Mouse (Mus musculus): ENCODE measurements around the gene Mylpf.

The Mylpf gene

DNA sequence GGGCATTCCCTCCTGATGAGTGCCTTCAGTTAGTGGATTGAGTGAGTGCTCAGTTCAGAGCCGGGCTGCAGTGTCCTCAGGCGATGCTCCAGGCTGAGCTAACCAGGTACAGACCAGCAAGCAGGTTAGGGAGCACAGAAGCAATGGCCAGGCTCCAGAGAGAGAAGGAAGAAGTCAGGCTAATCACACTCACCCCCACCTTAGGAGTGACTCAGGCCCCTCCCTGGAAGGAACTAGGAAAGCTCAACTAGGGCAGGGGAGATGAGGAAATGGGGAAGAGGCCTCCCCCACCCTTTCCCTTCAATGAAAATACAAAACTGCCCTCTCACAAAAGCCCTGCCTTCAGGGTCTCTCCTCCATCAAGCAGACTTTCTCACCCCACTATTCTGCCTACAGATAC, 2.1 kb upstream of the Mylpf start:
- ATAC-seq (ENCODE audit: low TSS enrichment) = no peak

DNA sequence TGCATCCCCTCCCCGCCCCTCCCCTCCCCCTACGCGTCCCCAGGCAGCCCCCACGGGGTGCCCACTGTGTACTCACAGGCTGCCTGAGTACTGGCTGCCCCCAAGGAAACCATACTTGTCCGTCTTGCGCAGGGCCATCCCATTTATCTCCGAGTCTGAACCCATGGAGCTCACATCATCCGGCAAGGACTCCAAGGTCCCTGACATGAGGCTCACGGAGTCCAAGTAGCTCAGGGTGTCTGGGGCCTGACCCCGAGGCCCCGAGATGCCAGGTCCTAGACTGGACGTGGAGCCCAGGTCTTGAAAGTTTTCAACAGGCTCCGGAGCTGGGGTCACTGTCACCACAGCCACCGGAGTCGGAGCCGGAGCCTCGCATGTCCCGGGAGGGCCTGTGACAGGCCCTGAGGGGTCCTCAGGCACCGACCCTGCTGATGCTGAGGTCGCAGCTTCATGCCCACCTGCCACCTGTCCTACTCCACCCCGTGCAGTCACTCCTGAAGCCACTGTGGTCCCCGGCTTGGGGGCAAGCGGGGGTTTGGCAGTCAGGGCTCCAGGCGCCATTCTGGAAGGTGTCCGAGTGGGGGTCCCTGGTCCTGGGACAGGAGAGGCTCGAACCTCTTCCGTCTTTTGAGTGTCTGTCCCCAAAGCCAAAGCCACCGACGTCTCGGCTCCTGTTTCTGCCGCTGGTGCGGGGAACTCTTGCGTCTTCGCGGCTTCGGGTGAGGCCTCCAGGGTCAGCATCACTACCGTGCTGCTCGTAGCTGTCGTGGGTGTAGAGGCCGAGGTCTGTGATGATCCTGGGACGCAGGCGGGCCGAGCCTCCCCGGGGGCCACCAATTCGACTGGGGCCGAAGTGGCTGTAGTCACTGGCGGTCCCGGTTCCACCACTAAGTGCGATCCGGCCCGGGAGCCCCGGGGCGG, 1.1 kb upstream of the Mylpf start:
- ATAC-seq (ENCODE audit: low TSS enrichment) = no peak

DNA sequence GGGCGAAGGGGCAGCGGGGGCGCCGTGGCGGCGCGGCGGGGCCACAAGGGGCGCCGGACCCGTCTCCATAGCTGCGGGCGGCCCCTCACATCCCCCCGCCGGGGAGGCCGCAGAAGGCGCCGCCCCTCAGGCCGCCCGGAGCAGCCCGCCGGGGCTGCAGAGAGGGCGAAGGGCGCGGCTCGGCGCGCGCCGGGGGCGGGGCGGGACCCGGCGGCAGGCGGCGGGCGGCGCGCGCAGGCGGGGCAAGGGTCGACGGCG, 466 bp upstream of the Mylpf start, which contains the start of gene Tbc1d10b:
Tbc1d10b (minus strand) TSS at position 174 of the 258 bp plus-strand sequence.
- ATAC-seq (ENCODE audit: low TSS enrichment) = no peak

DNA sequence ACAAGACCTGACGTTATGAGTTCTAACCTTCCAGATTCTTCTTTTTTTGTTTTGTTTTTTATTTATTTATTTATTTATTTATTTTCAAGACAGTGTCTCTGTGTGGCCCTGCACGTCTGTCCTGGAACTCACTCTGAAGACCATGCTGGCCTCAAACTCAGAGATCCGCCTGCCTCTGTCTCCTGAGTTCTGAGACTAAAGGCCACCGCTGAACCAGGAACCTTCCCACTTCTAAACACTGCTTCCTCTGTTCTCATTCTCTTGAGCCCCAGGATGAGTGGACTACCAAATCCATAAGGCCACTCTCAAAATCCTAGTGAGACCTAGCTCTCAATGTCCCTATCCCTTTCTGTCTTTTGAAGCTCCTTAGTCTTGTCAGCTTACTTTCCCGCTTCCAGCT, 1.2 kb downstream of the Mylpf start:
- ATAC-seq (ENCODE audit: low TSS enrichment) = no peak

DNA sequence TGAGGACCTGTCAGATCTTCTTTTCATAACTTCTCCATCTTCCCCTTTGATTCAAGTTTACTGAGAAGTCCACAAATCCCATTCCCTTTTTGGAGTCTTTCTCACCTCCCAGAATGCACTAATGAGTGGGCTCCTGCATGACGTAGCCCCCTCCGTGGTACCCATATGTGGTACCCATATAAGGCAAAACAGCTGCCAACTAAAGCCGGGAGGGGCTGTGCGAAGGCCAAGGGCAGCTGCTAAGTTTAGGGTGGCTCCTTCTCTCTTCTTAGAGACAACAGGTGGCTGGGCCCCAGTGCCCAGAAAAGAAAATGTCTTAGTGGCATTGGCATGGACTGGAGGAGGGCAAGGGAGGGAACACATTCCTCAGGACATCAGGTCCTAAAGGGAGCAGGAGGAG, 1.6 kb downstream of the Mylpf start:
- ATAC-seq (ENCODE audit: low TSS enrichment) = no peak

DNA sequence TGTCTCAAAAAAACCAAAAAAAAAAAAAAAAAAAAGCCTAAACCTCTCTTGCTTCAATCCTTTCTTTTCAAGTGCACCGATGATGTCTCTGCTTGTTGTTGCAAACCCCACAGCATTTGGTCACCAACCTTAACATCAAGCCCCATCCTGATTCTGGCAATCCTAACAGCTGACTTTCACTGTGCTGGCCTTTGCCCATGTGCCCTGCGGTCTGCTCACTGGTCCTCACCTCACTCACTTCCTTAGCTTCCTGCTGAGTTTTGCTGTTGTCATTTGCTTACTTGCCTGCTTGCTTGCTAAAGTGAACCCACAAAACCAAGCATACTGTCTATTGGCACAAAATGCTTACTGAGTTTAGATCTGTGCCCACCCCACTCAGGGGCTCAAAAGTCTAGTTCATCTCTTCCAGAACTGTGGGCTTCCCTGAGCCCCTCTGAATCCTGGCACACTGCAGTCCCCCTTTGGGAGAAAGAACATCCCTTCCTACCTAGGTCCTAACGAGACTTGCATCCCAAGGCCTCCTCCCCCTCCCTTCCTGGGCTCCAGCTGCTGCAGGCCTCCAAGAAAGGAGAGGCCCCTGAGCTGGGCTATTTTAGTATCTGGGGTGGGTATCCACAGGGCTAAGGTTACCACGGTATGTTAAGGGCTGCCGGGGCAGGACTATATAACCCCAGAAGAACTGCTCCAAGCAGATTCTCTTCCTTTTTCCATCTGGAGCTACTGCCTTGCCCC, 2.5 kb downstream of the Mylpf start:
- ATAC-seq (ENCODE audit: low TSS enrichment) = no peak

DNA sequence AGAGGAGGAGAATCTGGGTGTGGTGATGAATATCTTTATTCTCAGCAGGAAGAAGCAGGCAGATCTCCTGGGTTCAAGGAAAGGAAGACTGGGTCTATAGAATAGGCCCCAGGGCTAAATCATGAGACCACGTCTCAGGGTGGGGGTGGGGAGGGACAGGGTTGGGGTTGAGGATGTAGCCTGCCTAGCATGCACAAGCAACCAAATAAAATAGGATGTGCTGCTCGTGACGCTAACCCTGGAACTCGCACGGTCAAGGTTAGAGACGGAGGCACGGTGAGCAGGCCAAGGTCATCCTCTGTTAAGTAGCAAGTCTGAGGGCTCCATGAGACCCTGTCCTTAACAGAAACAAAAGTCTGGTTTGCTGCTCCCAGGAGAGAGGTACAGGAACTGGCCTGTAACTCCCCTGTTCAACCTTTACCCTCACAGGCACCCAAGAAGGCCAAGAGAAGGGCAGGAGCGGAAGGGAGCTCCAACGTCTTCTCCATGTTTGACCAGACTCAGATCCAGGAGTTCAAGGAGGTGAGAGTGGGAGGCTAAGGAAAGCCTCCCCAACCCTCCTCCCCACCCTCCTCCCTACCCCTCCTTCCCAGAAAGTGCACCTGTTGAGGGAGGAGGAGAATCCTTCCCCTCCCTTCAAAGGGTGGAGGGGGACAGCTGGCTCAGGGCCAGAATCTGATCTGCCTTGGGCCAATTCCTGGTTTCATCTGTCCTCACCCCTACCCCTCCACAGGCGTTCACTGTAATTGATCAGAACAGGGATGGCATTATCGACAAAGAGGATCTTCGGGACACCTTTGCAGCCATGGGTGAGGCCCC, 4.0 kb downstream of the Mylpf start:
- ATAC-seq (ENCODE audit: low TSS enrichment) = no peak

DNA sequence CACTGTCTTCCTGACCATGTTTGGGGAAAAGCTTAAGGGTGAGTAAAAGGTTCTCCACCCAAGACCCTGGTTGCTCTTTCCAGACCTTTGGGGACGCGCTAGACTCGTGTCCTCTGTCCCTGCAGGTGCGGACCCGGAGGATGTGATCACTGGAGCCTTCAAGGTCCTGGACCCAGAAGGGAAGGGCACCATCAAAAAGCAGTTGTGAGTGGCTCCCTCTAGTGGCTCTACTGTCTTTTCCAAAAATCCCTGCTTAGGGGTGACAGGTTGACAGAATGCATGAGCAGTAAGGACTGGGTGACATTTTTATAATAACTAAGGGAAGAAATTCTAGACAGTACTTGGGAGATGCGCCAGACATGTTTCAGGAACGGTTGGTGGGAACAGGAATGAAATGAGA, 4.8 kb downstream of the Mylpf start:
- ATAC-seq (ENCODE audit: low TSS enrichment) = no peak

DNA sequence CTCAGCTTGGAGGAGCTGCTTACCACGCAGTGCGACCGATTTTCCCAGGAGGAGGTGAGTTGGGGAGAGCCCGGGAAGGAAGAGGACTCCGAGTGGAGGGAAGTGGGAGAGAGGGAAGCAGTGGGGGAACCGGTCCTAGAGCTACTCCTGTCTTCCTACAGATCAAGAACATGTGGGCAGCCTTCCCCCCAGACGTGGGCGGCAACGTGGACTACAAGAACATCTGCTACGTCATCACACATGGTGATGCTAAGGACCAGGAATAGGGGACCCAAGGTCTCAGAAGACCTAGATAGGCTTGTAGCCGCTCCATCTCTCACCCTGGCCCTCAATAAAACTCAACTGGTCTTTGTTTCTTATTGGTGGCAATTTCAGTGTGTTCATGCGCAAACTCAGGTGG, 5.2 kb downstream of the Mylpf start:
- no peak for ATAC-seq (ENCODE audit: low TSS enrichment)

DNA sequence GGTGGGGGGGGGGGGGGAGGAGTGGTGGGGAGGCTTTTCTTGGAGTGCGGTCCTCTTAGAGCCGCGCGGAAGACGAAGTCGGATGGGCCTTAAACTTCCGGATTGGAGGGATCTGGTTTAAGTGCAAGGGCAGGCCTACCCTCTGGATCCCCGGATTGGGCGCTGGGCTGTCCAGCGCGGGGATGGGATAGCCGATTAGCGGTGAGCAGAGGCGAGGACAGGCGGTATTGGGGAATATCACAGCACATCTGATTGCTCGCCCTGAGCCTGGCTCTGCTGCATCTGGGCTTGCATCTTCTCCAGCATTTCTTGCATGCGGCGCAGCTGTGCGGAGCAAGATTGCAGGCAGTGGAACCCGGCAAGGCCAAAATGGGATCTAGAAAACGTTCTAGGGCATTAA, 5.8 kb downstream of the Mylpf start:
- no peak for ATAC-seq (ENCODE audit: low TSS enrichment)

DNA sequence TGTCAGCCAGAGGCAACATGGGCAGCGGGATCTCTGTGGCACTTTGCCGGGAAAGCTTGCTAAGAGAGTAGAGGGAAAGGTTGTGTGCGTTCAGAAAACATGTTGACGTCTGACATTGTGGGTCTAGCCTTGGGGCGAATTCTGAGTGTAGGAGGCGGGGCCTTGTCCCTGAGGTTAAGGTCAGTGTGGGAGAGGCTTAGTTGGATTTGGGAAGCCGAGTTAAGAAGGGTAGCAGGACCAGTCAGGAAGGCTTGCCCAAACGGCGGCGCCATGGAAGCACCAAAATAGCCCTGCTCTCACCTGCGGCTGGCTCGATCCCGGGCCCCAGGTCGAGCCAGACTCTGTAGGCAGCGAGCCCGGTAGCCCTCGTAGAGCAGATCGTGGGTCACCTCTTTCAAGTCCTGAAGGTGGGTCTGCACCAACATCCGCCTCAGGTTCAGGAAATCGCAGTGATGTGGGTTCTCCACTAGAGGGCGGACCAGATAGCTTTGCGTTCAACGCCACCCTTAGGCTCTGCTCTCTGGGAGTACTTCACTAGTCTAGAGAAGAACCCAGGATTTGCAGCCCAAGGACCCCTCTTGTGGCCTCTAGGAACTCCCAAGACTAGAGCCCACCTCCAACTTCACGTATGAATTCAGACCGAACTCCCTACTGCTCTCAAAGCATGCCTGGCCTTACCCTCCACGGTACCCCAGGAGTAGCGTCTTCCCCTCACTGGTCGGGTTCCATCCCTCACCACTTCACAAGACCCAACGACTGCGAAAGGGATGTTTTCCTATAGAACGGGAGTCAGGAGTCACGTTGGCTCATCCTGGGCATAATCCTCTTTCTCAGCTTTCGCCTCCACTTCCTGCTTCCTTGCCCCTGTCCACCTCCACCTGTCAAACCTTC, 6.5 kb downstream of the Mylpf start:
- ATAC-seq (ENCODE audit: low TSS enrichment) = peak; percentile 67

DNA sequence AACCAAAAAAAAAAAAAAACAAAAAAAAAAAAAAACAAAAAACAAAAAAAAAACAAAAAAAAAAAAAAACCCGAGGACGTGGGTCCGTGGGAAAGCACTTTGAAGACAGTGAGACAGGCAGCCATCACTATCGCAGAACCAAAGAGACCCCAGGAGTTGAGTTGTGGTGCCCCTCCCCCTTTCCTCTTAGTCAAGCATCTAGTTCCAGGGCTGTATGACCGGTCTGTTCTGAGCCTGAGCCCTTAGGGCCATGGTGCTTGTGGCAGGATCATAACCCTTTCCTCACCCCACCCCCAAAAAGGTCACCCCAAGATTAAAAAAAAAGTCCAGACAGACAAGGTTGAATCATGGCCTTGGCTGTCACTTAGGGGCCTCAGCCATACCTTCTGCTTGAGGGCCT, 7.6 kb downstream of the Mylpf start:
- ATAC-seq (ENCODE audit: low TSS enrichment) = no peak

DNA sequence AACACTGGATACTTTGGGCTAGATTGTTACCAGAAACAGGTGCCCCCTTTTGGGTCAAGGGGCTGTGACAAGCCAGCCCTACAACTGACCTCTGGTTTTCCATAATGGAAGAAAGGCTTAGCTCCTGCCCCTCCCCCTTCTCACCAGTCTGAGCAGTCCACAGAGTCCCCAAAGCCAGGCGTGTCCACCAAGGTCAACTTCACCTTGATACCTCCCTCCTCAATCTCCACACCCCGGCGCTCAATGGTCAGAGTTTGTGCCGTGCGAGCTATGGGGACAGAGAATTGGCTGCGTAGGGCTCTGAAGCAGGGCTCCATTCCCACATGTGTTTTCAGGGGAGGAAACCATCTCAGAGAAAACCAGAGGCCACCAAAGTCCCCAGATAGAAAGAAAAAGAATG, 8.8 kb downstream of the Mylpf start:
- no peak for ATAC-seq (ENCODE audit: low TSS enrichment)

DNA sequence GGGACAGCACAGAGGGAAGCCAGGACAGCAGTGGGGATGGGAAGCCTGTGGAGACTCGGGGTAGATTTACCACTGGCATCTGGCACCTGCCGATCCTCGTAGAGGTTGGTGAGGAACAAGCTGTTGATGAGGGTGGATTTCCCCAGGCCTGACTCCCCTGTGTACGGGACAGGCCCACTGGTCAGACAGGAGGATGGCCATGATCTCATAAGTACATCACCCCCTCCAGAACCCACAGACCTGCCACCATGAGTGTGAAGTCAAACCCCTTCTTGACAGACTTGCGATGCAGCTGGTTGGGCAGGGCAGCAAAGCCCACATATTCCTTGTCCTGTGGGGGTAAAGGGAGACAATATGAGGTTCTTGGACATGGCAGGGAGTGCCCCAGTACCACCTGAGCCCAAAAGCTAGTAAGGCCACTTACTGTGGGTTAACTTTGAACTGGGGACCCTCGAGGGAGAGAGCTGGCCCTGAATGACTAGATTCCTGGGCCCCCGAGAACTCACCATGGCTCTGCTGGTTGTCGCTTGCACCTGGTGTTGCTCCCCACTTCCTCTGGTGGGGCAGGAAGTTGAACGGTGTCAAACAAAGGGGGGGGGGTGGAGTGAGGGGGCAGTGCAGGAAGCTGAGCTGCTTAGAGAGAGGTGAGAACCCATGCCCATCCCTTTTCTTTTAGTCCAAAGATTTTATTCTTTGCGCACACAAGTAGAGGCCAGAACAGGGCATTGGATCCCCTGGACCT, 9.4 kb downstream of the Mylpf start:
- no peak for ATAC-seq (ENCODE audit: low TSS enrichment)

DNA sequence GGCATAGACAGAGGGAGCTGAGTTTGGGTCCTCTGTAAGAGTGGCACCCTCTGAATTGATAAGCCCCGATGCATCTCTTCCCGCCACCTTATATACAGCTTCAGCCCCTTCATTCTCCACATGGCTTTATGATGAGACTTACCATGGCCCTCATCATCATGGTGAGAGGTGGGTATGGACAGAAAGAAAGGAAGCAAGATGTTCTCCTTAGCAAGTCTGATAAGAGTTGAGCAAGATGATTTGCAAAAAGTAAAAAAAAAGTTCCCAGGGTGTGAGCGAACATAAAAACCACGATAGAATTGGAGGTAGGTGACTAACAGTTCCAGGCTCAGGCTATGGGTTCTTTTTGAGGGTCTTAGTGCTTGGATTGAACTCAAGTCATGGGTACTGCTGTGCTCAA, 10.0 kb downstream of the Mylpf start:
- no peak for ATAC-seq (ENCODE audit: low TSS enrichment)

DNA sequence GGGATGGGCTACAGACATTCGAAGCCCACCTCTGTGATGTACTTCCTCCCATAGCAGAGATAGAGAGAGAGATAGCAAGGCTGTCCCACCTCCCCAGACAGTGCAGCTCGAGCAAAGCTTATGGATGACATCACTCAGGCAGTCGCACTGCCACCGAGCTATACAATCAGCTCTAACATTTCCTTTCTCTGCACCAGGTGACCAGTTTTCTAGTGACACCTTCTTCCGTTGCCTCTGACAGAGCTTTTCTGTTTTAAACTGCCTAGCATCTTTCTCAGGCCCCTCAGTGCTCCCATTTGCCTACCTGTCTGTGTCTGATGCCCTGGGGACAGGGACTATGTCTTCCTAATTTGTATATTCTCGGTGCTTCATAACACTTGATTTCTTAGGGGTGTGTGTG, 11.8 kb downstream of the Mylpf start:
- ATAC-seq (ENCODE audit: low TSS enrichment) = no peak

DNA sequence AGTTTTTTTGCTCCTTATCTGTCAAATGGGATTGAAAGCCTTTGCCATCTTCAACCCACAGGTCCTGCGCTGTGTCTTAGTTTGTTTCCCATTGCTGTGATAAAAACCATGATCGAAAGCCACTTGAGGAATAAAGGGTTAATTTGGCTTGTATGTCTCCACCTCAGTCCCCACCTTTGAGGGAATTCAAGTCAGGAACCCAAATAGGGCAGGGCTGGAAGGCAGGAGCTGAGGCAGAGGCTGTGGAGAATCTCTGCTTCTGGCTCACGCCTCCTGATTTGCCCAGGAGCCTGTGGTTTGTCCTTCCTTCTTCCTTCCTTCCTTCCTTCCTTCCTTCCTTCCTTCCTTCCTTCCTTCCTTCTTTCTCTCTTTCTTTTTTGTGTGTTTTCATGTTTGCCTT, 14.4 kb downstream of the Mylpf start:
- no peak for ATAC-seq (ENCODE audit: low TSS enrichment)

DNA sequence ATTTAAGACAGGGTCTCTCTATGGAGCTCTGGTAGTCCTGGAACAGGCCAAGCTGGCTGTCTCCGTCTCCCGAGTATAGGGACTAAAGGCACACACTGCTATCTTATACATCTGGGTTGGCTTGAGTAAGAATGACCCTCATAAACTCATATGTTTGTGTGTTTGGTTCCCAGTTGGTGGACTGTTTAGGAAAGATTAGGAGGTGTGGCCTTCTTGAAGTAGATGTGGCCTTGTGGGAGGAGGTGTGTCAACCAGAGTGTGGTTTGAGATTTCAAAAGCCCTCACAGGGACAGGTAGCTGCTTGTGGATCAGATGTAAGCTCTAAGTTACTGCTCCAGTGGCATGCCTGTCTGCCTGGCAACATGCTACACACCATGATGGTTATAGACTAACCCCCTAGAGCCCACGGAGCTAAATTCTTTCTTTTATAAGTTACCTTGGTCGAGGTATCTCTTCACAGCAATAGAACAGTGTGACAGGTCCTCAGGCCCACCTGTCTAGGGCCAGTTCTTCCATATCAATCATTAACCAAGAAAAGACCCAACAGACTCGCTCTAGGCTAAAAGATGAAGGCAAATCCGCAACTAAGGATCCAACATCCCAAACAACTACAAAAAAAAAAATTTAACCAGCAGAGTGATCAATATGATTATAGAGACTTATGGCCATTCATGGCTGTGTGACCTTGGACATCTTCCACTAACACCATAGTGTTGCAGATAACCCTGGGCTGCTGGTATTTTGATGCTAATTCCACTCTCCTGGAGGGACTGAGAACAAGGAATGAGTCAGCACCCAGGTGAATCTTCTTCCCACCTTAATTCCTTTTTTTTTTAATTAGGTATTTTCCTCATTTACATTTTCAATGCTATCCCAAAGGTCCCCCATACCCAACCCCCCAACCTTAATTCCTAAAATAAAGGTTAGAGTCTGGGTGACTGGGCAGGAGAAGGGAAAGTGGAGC, 15.1 kb downstream of the Mylpf start:
- ATAC-seq (ENCODE audit: low TSS enrichment) = no peak

DNA sequence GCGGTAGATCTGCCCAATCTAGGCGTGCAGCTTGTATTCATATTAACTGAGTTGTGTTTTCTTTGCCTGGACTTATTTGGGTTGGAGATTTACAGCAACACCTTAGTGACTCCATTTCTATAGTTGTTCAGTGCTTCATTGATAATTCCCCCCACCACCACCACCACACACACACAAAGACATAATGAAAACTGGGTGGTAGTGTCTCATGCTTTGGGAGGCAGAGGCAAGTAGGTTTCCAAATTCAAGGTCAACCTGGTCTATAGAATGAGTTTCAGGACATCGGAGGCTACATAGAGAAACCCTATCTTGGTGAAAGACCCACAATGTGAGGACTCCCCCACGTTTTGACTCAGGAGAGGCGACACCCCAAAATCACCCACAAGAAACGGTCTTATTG, 15.9 kb downstream of the Mylpf start:
- ATAC-seq (ENCODE audit: low TSS enrichment) = no peak

Measured in frontal cortex, adult (tissue).